Mouse (Mus musculus) bone marrow, adult 2 months (tissue): ENCODE data around the gene Trhde. TPM values are rescaled to one million over a fixed set of nuclear protein-coding genes. Genes with fewer than 3 reads are reported as not detected.

Source experiments
- H3K27ac ChIP-seq: fragments of 200-500 bp; 2 replicates; pipeline ENCODE4 v1.5.1; 2012; ENCODE audit warnings: low read depth, mild to moderate bottlenecking, control low read depth, inconsistent platforms, low read length; ENCODE audit not compliant: control insufficient read depth, poor library complexity, insufficient read depth
- H3K4me1 ChIP-seq: fragments of 200-500 bp; 2 replicates; pipeline ENCODE4 v1.6.1; 2011; ENCODE audit warnings: low read length; ENCODE audit not compliant: control insufficient read depth, insufficient read depth
- H3K4me3 ChIP-seq: fragments of 200-500 bp; replicated peaks from 2 replicates; pipeline ENCODE3; 2011; ENCODE audit warnings: mild to moderate bottlenecking, low read depth, low read length, control low read depth; ENCODE audit not compliant: control insufficient read depth
- CTCF ChIP-seq: fragments of 200-500 bp; IDR thresholded peaks from 2 replicates; pipeline ENCODE4 v1.5.1; 2011; ENCODE audit warnings: low read length, control low read depth; ENCODE audit not compliant: control insufficient read depth, insufficient read depth
- POLR2A ChIP-seq: fragments of 200-500 bp; IDR thresholded peaks from 2 replicates; pipeline ENCODE4 v1.6.1; 2011; ENCODE audit warnings: low read depth, mild to moderate bottlenecking, control low read depth, low read length, borderline replicate concordance; ENCODE audit not compliant: control insufficient read depth
- WGBS: fragments of 180-500 bp; shearing (Covaris S2); methylation state at CpG from one replicate; pipeline ENCODE4 v1.1.7; 2018; 5-methylcytosine and 5-hydroxymethylcytosine counted together
- polyA plus RNA-seq: library from polyadenylated mRNA; stranded (reverse); fragments of >200 nt; gene quantifications from 2 replicates; pipeline ENCODE4 v1.2.4, GENCODE M21; 2011; ENCODE audit warnings: low replicate concordance; ENCODE audit not compliant: missing spikeins, insufficient read depth, insufficient read length

The Trhde gene
- polyA plus RNA-seq: not detected in 2 replicates

- H3K4me3 ChIP-seq: no peak within 1 kb of the TSS
- H3K4me1 ChIP-seq: no peaks in the 10 kb centered on the region
- TF ChIP-seq POLR2A (no peak), CTCF (no peak)
- WGBS: 5% methylated on average over 30 of the region's 30 CpGs
- no peak within 1 kb of the TSS for H3K27ac ChIP-seq
These were observed at the start of gene Trhde for GRCm38 (mm10) chr10:114802161-114802651. TSS of gene Trhde (minus strand) at chr10:114802307.

- Histone ChIP-seq H3K27ac (no peak overlapping the region), H3K4me3 (no peak overlapping the region), H3K4me1 (no peaks in the 10 kb centered on the region)
- 80% methylated on average over 12 of the region's 12 CpGs for WGBS
- no peak for TF ChIP-seq CTCF
- no peak for TF ChIP-seq POLR2A
These were observed 39.9 kb upstream of the Trhde start for GRCm38 (mm10) chr10:114841966-114842365.

GRCm38 (mm10) chr10:114841440-114841839 lies 39.3 kb upstream of the Trhde start:
- TF ChIP-seq CTCF (no peak), POLR2A (no peak)
- Histone ChIP-seq H3K27ac (no peak overlapping the region), H3K4me1 (no peaks in the 10 kb centered on the region), H3K4me3 (no peak overlapping the region)
- 14% methylated on average over 5 of the region's 5 CpGs for WGBS

GRCm38 (mm10) chr10:114831313-114831712 lies 29.2 kb upstream of the Trhde start:
- TF ChIP-seq CTCF (no peak), POLR2A (no peak)
- H3K27ac ChIP-seq: no peak overlapping the region
- whole genome bisulfite sequencing: 46% methylated on average over 7 of the region's 7 CpGs
- H3K4me3 ChIP-seq: no peak overlapping the region
- H3K4me1 ChIP-seq: no peaks in the 10 kb centered on the region

GRCm38 (mm10) chr10:114808799-114809198 lies 6.7 kb upstream of the Trhde start:
- H3K4me1 ChIP-seq: no peaks in the 10 kb centered on the region

GRCm38 (mm10) chr10:114805884-114806283 lies 3.8 kb upstream of the Trhde start:
- no peak overlapping the region for H3K27ac ChIP-seq
- WGBS: 50% methylated on average over 3 of the region's 3 CpGs
- TF ChIP-seq CTCF: no peak
- TF ChIP-seq POLR2A: no peak
- no peaks in the 10 kb centered on the region for H3K4me1 ChIP-seq
- no peak overlapping the region for H3K4me3 ChIP-seq

More at GRCm38 (mm10) chr10:114808799-114809198, 6.7 kb upstream of the Trhde start:
- H3K27ac ChIP-seq: no peak overlapping the region
- WGBS: 51% methylated on average over 3 of the region's 3 CpGs
- no peak overlapping the region for H3K4me3 ChIP-seq
- TF ChIP-seq POLR2A (no peak), CTCF (no peak)

GRCm38 (mm10) chr10:114801457-114802160 lies 498 bp downstream of the Trhde start:
- H3K4me3 ChIP-seq: no peak overlapping the region
- no peak overlapping the region for H3K27ac ChIP-seq
- H3K4me1 ChIP-seq: no peaks in the 10 kb centered on the region
- 4% methylated on average over 66 of the region's 66 CpGs for WGBS
- TF ChIP-seq CTCF (no peak), POLR2A (no peak)

GRCm38 (mm10) chr10:114800331-114801304 lies 1.5 kb downstream of the Trhde start:
- H3K4me3 ChIP-seq: no peak overlapping the region
- no peak for TF ChIP-seq POLR2A
- TF ChIP-seq CTCF: no peak
- H3K27ac ChIP-seq: no peak overlapping the region
- 11% methylated on average over 75 of the region's 75 CpGs for WGBS
- H3K4me1 ChIP-seq: no peaks in the 10 kb centered on the region
